Mouse (Mus musculus) gastrocnemius, postnatal 36 days (tissue): Measurements from ENCODE around the gene Rpl27. TPM values are rescaled to one million over a fixed set of nuclear protein-coding genes. Genes with fewer than 3 reads are reported as not detected.
"Not testable (repeated sequence)": the region's sequence is repeated elsewhere in the genome, so short reads cannot be mapped to it uniquely, and the experiment has no call there.

Experiments used
- DNase-seq, 2 experiments: peaks; one replicate each; pipeline ENCODE4 v3.0.0; 2022
- intact Hi-C: fragments of 180-260 bp; cut with DNase I; formaldehyde crosslinking; loops from one replicate; pipeline ENCODE4 v1.15.1; 2025
- long read RNA-seq, 2 experiments: library from polyadenylated mRNA; stranded (forward); transcript quantifications; one replicate each; pipeline ENCODE4 v2.0.0; 2021
- total RNA-seq, 2 experiments: library from RNA; stranded (reverse); gene quantifications; 2 replicates each; pipeline ENCODE4 v1.2.3; 2021

Rpl27 gene
- 10 to 100 TPM; 35.1 to 42.1 TPM for total RNA-seq
- long read RNA-seq, experiment 1, transcript Rpl27-201 (5 exons, 614 nt), result major isoform, 110 of 126 reads
- long read RNA-seq, experiment 1, transcript Rpl27-202 (4 exons, 732 nt), result minor isoform, 9 of 126 reads
- long read RNA-seq, experiment 1, partial matches to known transcripts, result 3 of 126 reads
- long read RNA-seq, experiment 1, other reads (novel, unspliced or antisense), result 1 of 126 reads
- long read RNA-seq, experiment 2, transcript Rpl27-201 (5 exons, 614 nt), result major isoform, 147 of 177 reads
- long read RNA-seq, experiment 2, transcript Rpl27-202 (4 exons, 732 nt), result minor isoform, 18 of 177 reads
- long read RNA-seq, experiment 2, transcript Rpl27-205 (2 exons, 548 nt), result minor isoform, 5 of 177 reads
- long read RNA-seq, experiment 2, partial matches to known transcripts, result 5 of 177 reads
- long read RNA-seq, experiment 2, other reads (novel, unspliced or antisense), result 2 of 177 reads

GRCm38 (mm10) chr11:101442127-101442693 lies at the start of gene Rpl27:
Rpl27 (plus strand) TSS chr11:101442298.
- intact Hi-C loops, result no loop called here
- DNase-seq, result peak; percentile 90 to 96

DNA sequence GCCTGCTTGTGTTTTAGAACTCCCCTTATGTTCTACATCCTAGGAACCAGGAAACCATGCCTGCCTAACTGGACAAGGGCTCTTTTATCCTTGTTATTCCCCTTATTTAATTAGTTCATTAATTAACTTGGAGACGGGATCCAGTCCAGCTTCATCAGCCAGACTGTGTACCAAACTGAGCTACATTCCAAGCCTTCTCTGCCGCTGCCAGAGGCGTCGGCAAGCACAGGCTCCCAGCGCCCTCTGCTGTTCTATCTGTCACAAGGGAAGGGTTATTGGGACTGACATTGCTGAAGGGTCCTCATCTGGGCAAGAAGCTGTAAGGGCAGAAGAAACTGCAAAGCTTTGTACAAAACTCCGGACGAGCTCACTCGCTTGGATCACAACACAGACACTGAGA lies 47.0 kb upstream of the Rpl27 start:
- intact Hi-C loops, result loop anchor here (1.0 to 5.0 kb wide), 2 partner anchors 72 to 183 kb away; no protein-coding TSS in a partner anchor
- DNase-seq, result peak; percentile 37 to 68

- DNase-seq, result no peak
- intact Hi-C loops, result no loop called here
These were observed 26.8 kb upstream of the Rpl27 start for GRCm38 (mm10) chr11:101415306-101415705.

DNA sequence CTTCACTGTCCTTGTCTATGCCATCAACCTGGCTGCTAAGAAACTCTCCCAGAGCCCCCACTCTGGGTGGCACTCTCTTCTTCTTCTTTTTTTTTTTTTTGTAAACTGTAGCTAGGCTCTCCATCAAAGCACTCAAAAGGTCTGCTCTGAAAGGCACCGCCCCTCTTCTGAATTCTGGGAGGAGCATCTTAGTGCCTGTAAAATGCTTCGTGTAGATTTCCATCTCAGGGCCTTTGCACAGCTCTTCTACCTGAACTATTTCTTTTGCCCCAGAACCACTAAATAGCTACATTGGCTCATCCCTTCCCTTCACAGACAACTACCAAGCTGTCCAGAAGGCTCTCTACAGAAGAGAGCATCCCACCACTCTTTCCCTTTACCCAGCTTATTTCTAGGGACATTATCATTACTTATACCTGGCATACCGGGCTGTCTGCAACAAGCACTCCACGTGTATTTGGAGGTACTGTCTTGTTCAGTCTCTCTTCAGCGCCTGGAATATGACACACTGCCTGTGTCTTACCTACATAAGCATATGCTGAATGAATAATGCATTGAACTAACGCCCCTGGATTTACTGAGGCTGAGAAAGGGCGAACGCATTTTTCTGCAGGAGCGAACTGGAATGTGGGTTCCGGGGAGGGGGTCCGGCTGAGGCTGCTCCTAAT lies 25.5 kb upstream of the Rpl27 start:
- intact Hi-C loops, result no loop called here
- no peak for DNase-seq

DNA sequence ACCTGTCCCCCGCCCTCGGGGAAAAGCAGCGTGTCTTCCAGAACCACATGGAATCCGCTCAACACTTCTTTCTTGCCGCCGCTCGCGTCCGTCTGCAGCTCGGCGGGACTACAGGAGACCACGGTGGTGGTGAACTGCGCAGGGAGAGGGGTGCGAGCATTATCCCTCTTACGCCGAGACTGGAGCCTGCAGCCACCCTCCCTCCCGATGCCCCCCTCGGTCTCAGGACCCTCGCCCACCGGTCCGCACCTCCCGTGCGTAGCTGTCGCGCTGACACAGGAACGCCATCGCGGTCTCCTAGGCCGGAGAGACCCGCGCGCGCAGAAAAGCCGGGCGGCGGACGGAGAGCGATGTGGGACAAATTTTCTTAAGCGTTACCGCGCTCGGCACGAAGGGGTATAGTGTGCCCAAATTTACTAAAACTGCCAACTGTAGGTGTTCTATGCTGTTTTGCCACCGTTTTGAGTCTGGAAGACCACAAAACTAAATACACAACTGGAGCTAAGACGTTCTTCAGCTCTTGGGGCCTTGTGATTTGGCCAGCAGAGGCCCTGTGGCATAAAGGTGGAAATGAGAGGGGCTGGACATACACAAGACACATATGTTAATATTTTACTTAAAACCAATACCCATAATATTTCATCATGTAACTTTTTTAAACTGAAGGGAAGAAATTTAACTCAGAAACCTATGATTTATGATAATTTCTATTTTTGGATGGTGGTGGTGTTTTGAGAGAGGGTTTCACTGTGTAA lies 24.8 kb upstream of the Rpl27 start, which contains the start of gene Aarsd1:
Gene Aarsd1 (minus strand): TSS at position 515 of the 755 bp plus-strand sequence.
- intact Hi-C loops, result no loop called here
- DNase-seq, result peak; percentile 81 to 86

GRCm38 (mm10) chr11:101418991-101419390 lies 23.1 kb upstream of the Rpl27 start:
- intact Hi-C loops, result no loop called here
- DNase-seq, result no peak

DNA sequence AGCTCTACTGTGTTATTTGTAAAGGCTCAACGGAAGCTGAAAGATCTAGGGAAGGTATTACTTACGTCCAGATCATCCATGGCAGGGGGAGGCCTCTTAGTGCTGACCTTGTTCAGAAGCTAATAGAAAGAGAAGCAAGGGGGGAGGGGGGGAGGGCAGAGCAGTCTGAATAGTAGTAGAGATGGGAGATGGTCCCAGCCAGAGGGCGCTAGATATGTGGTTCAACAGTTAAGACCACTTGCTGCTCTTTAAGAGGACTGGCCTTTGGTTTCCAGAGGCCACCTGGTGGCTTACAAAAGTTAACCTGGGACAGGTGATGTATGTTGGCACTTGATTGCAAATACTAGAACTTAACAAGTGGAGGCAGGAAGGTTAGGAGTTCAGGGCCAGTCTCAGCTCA lies 22.5 kb upstream of the Rpl27 start:
- intact Hi-C loops, result no loop called here
- DNase-seq, result no peak

DNA sequence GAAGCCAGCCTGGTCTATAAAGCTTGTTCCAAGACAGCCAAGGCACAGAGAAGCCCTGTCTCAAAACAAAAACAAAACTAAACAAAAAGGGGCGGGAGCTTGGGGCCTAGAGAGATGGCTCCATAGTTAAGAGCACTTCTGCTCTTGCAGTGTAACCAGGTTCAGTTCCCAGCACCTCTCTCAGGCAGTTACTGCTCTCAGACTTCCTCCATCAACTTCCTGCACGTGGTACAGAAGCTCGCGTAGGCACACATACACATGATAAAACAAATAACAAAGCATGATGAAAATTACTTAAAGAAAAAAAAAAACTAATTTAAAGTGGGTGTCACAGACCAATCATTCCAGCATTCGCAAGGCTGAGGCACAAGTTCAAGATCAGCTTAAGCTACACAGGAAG lies 21.9 kb upstream of the Rpl27 start:
- DNase-seq, result no peak
- intact Hi-C loops, result no loop called here

- intact Hi-C loops, result no loop called here
- peak in 1 of 2 experiments; percentile 21 for DNase-seq
These were observed 17.8 kb upstream of the Rpl27 start, which contains the start of gene Gm27029 for GRCm38 (mm10) chr11:101424105-101424851. Gm27029 (minus strand) TSS chr11:101424796.

- intact Hi-C loops, result no loop called here
- DNase-seq, result peak; percentile 96 to 99
These were observed 16.9 kb upstream of the Rpl27 start, which contains the start of the genes Rundc1 and Ptges3l for GRCm38 (mm10) chr11:101424925-101425813. Rundc1 (plus strand) TSS chr11:101425085. Ptges3l (minus strand) TSS chr11:101425333.

- DNase-seq, result no peak
- intact Hi-C loops, result no loop called here
These were observed 15.9 kb upstream of the Rpl27 start for GRCm38 (mm10) chr11:101426165-101426564.

DNA sequence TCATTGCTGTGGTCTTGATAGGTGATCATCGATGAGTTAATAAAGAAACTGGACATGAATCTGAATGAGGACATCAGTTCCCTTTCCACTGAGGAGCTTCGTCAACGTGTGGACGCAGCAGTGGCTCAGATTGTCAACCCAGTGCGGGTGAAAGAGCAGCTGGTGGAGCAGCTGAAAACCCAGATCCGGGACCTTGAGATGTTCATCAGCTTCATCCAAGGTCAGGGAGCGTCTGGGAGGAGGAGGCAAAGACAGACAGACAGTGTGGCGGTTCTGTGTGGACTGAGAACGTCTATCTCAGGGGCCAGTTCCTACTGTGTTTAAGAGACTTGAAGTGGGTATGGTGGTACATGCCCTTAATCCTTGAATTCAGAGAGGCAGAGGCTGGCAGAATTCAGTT lies 10.8 kb upstream of the Rpl27 start:
- no peak for DNase-seq
- intact Hi-C loops, result no loop called here

- no peak for DNase-seq
- intact Hi-C loops, result no loop called here
These were observed 8.7 kb upstream of the Rpl27 start for GRCm38 (mm10) chr11:101433396-101433795.

DNA sequence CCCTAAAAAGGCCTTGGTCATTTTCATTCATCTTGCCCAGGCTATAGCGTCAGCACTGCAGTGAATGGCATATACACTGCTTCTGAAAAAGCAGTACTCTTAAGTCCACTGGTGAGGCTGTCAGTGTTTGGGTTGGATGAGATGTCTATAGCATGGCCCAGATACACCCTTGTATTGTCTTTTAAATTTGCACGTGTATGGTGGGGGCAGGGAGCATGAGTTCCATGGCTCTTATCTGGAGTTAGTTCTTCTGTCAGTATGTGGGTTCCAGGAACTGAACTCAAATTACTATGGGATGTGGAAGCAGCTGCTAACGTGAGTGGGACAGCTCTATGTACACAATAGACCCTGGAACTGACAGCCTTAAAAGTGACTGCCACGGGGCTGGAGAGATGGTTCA lies 6.3 kb upstream of the Rpl27 start:
- no peak for DNase-seq
- intact Hi-C loops, result no loop called here

- no peak for DNase-seq
- intact Hi-C loops, result no loop called here
These were observed 5.2 kb upstream of the Rpl27 start for GRCm38 (mm10) chr11:101436916-101437315.

GRCm38 (mm10) chr11:101438006-101438405 lies 4.1 kb upstream of the Rpl27 start:
- DNase-seq, intact Hi-C loops: not testable (repeated sequence)

DNA sequence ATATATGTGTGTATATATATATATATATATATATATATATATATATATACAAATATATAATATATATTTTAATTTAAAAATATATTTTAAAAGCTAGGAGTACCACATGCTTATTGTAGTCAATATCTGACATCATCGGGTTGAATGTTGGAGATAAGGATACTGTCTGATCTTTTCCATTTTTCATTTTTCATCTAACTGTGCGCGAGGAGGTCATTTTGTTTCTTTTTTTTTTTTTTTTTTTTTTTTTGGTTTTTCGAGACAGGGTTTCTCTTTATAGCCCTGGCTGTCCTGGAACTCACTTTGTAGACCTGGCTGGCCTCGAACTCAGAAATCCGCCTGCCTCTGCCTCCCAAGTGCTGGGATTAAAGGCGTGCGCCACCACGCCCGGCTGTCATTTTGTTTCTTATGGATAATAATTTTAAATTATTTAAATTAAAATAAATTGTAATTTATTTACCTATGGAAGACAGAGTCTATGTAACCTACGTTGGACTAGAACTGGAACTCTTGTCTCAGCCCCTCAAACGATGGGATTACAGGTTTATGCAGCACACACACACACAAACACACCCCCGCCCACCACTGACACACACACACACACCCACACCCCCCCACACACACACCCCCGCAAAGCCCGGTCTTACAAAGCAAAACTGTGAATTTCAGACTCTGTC lies 510 bp upstream of the Rpl27 start:
- DNase-seq, intact Hi-C loops: not testable (repeated sequence)

GRCm38 (mm10) chr11:101442760-101443159 lies 662 bp downstream of the Rpl27 start:
- intact Hi-C loops, result no loop called here
- DNase-seq, result no peak
